Mouse (Mus musculus): ENCODE data around the gene 4933405L10Rik. TPM values are rescaled to one million over a fixed set of nuclear protein-coding genes. Genes with fewer than 3 reads are reported as not detected.
A peak's percentile ranks its signal among the peaks of the same experiment; 100 is the strongest.

The 4933405L10Rik gene
- polyA plus RNA-seq, 1 experiment from 2014 or later, result 0.43 TPM

- Histone ChIP-seq H3K9me3 (no peaks in the 10 kb centered on the region), H3K9ac (no peak overlapping the region), H3K4me2 (peak overlapping the region; percentile 85; the same call in 1 of the 2 replicates), H3K27me3 (replicated peaks) (no peaks in the 10 kb centered on the region), H3K27ac (no peak overlapping the region), H3K4me3 (no peak overlapping the region), H3K4me1 (peaks cover 34% of the 10 kb centered on the region), H3K36me3 (replicated peaks) (peaks cover 8% of the 10 kb centered on the region)
- ATAC-seq (replicated peaks), result no peak
- 91% methylated on average over 24 of the region's 24 CpGs for WGBS
Observed at GRCm38 (mm10) chr8:105702731-105703415, 4.6 kb upstream of the 4933405L10Rik start.

GRCm38 (mm10) chr8:105704146-105704812, 3.2 kb upstream of the 4933405L10Rik start:
- ATAC-seq (replicated peaks), result no peak
- H3K27me3 ChIP-seq (replicated peaks), result no peaks in the 10 kb centered on the region
- no peak overlapping the region for H3K4me3 ChIP-seq
- no peak overlapping the region for H3K9ac ChIP-seq
- no peak overlapping the region for H3K4me2 ChIP-seq
- 93% methylated on average over 34 of the region's 34 CpGs for WGBS
- peaks cover 37% of the 10 kb centered on the region for H3K4me1 ChIP-seq
- H3K27ac ChIP-seq, result no peak overlapping the region
- no peaks in the 10 kb centered on the region for H3K36me3 ChIP-seq (replicated peaks)
- no peaks in the 10 kb centered on the region for H3K9me3 ChIP-seq

- H3K4me3 ChIP-seq, result no peak overlapping the region
- no peaks in the 10 kb centered on the region for H3K9me3 ChIP-seq
- H3K9ac ChIP-seq, result no peak overlapping the region
- H3K36me3 ChIP-seq (replicated peaks), result no peaks in the 10 kb centered on the region
- H3K27me3 ChIP-seq (replicated peaks), result no peaks in the 10 kb centered on the region
- ATAC-seq (replicated peaks), result no peak
- H3K4me2 ChIP-seq, result no peak overlapping the region
- WGBS, result 90% methylated on average over 6 of the region's 6 CpGs
- H3K27ac ChIP-seq, result no peak overlapping the region
- H3K4me1 ChIP-seq, result peaks cover 30% of the 10 kb centered on the region
Observed at GRCm38 (mm10) chr8:105704955-105705354, 2.5 kb upstream of the 4933405L10Rik start.

DNA sequence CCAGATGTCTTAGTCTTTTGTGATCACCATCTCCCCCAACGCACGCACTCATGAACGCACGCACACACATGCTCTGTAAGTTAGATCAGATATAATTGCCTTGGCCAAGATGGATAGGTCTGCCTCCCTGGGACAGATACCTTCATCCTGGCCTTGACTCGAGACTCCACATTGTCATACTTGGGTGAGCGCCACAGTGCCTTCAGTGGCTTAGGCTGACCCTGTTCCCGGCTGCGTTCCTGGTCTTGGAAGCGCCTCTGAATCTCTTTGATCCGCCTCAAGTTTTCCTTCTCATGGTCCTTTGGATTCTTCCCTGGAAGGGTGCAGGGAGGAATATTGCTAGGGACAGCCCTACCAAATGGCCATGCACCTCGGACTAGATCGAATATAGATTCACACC, 1.0 kb upstream of the 4933405L10Rik start:
- Histone ChIP-seq H3K9ac (no peak overlapping the region), H3K4me3 (no peak overlapping the region)

DNA sequence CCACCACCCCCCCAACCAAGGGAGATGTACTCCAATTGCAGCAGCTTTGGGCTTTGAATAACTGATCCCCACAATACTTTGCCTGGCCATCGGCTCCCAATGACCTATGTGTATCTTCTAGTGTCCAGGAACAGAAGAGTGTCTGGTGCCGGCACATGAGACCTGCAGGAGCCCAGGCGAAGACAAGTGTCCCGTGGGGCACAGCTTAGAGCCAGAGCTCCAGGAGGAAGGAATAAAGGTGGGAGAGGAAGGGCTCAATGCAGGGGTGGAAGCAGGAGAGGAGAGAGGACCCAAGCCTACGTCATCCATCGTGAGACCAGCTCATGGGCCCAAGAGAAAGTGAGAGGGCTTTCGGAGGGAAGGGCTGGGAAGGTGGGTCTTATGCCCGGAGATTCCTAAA, 1.2 kb downstream of the 4933405L10Rik start:
- 95% methylated on average over 8 of the region's 8 CpGs for WGBS
- no peaks in the 10 kb centered on the region for H3K27me3 ChIP-seq (replicated peaks)
- no peak overlapping the region for H3K4me3 ChIP-seq
- H3K4me2 ChIP-seq, result no peak overlapping the region
- peak; percentile 12; the same call in 1 of the 2 replicates for ATAC-seq (replicated peaks)
- no peaks in the 10 kb centered on the region for H3K36me3 ChIP-seq (replicated peaks)
- H3K9ac ChIP-seq, result no peak overlapping the region
- no peak overlapping the region for H3K27ac ChIP-seq
- H3K4me1 ChIP-seq, result peaks cover 13% of the 10 kb centered on the region
- H3K9me3 ChIP-seq, result no peaks in the 10 kb centered on the region

More for the DNA sequence above, 1.0 kb upstream of the 4933405L10Rik start:
- Histone ChIP-seq H3K36me3 (replicated peaks) (no peaks in the 10 kb centered on the region), H3K4me1 (peaks cover 24% of the 10 kb centered on the region), H3K27me3 (replicated peaks) (no peaks in the 10 kb centered on the region), H3K4me2 (no peak overlapping the region), H3K27ac (no peak overlapping the region), H3K9me3 (no peaks in the 10 kb centered on the region)
- no peak for ATAC-seq (replicated peaks)
- 75% methylated on average over 12 of the region's 12 CpGs for WGBS

GRCm38 (mm10) chr8:105709317-105709716, 1.9 kb downstream of the 4933405L10Rik start:
- no peak for ATAC-seq (replicated peaks)
- H3K9me3 ChIP-seq, result no peaks in the 10 kb centered on the region
- H3K27ac ChIP-seq, result no peak overlapping the region
- peaks cover 13% of the 10 kb centered on the region for H3K4me1 ChIP-seq
- H3K27me3 ChIP-seq (replicated peaks), result no peaks in the 10 kb centered on the region
- no peak overlapping the region for H3K9ac ChIP-seq
- no peaks in the 10 kb centered on the region for H3K36me3 ChIP-seq (replicated peaks)
- no peak overlapping the region for H3K4me3 ChIP-seq
- 78% methylated on average over 14 of the region's 14 CpGs for WGBS
- no peak overlapping the region for H3K4me2 ChIP-seq

DNA sequence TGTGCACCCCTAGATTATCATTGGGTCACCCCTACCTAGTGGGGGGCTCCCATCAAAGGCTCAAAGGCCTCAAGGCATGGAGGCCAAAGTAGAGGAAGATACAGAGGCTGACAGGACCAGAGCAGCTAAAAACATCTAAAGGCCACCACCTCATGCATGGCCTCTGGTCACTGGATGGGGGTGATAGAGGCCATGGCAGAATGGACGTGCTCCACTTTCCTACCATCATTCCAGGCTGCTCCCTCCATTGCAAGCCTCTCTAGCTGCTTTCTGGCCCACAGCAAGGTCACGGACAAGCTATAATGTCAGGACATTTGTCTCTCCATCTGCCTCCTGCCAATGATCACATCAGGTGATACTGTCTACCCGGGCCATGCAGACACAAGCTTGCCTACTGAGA, 4.8 kb downstream of the 4933405L10Rik start:
- H3K4me1 ChIP-seq, result peaks cover 8% of the 10 kb centered on the region
- no peak overlapping the region for H3K4me2 ChIP-seq
- H3K9me3 ChIP-seq, result no peaks in the 10 kb centered on the region
- no peak overlapping the region for H3K9ac ChIP-seq
- peaks cover 6% of the 10 kb centered on the region; the same call in 1 of the 2 replicates for H3K36me3 ChIP-seq (replicated peaks)
- no peak overlapping the region for H3K27ac ChIP-seq
- H3K4me3 ChIP-seq, result no peak overlapping the region
- H3K27me3 ChIP-seq (replicated peaks), result no peaks in the 10 kb centered on the region
- ATAC-seq (replicated peaks), result no peak
- 86% methylated on average over 3 of the region's 3 CpGs for WGBS

GRCm38 (mm10) chr8:105714139-105714538, 6.7 kb downstream of the 4933405L10Rik start:
- no peaks in the 10 kb centered on the region for H3K9me3 ChIP-seq
- no peak overlapping the region for H3K9ac ChIP-seq
- peaks cover 7% of the 10 kb centered on the region; the same call in 1 of the 2 replicates for H3K36me3 ChIP-seq (replicated peaks)
- H3K4me1 ChIP-seq, result no peaks in the 10 kb centered on the region
- no peak for ATAC-seq (replicated peaks)
- 10% methylated on average over 3 of the region's 3 CpGs for WGBS
- no peak overlapping the region for H3K4me2 ChIP-seq
- H3K27ac ChIP-seq, result no peak overlapping the region
- H3K27me3 ChIP-seq (replicated peaks), result no peaks in the 10 kb centered on the region
- H3K4me3 ChIP-seq, result no peak overlapping the region

DNA sequence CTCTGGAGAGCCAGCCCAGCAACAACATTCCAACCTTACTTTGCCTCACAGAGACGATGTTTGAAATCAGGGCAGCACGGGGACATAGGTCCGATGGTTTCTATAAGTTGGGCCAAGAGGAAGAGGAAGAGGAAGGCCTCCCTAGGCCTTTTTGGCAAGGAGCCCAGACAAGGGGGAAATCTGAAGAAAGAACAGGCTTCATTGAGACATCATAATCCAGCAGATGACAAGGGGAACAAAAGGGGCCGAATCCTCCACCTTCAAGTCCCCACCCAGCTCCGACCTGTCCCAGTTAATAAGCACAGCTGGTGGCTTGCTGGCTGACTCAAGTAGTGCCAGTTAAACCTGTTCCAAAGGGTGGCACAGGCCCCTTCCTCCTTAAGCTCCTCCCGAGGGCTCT, 7.6 kb downstream of the 4933405L10Rik start:
- Histone ChIP-seq H3K27me3 (replicated peaks) (no peaks in the 10 kb centered on the region), H3K9ac (no peak overlapping the region), H3K4me2 (no peak overlapping the region), H3K36me3 (replicated peaks) (peaks cover 7% of the 10 kb centered on the region; the same call in 1 of the 2 replicates), H3K27ac (no peak overlapping the region), H3K9me3 (no peaks in the 10 kb centered on the region), H3K4me3 (no peak overlapping the region), H3K4me1 (no peaks in the 10 kb centered on the region)
- ATAC-seq (replicated peaks), result no peak
- 77% methylated on average over 6 of the region's 6 CpGs for WGBS

DNA sequence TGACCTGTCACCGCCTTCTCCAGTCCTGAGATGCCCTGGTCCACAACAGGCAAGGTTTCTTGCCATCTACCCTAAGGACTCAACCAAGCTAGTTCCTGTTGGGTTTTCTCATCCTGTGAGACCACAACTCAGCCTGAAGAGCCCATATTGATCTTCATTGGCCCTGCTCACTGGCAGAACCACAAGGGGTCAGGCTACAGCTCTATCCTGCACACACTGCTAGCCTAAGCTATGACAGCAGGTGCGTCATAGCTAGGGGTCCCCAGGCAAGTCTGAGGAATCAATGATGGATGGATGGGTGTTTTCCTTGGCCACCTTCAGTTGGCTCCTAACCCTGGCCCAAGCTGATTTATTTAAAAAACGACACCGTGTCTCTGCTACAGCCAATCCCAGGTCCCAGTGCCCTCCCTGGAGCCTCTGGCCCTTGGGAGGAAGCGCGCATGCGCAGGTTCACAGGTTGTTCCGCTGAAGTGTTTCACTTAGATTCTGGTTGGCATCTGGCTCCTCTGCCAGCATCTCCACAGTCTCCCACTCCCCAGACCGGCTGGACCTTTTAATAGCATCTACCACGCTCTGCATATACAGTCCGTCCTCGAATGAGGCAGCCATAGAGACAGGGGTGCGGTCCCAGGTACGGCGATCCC, 9.0 kb downstream of the 4933405L10Rik start:
- H3K27me3 ChIP-seq (replicated peaks), result no peaks in the 10 kb centered on the region
- H3K4me2 ChIP-seq, result no peak overlapping the region
- H3K36me3 ChIP-seq (replicated peaks), result peaks cover 7% of the 10 kb centered on the region; the same call in 1 of the 2 replicates
- H3K9me3 ChIP-seq, result no peaks in the 10 kb centered on the region
- ATAC-seq (replicated peaks), result no peak
- H3K9ac ChIP-seq, result no peak overlapping the region
- no peaks in the 10 kb centered on the region for H3K4me1 ChIP-seq
- WGBS, result 96% methylated on average over 15 of the region's 15 CpGs
- H3K27ac ChIP-seq, result no peak overlapping the region
- H3K4me3 ChIP-seq, result no peak overlapping the region

- H3K36me3 ChIP-seq (replicated peaks), result peaks cover 20% of the 10 kb centered on the region; the same call in 1 of the 2 replicates
- H3K27me3 ChIP-seq (replicated peaks), result no peaks in the 10 kb centered on the region
- ATAC-seq (replicated peaks), result no peak
- WGBS, result 83% methylated on average over 4 of the region's 4 CpGs
- no peak overlapping the region for H3K27ac ChIP-seq
- H3K4me2 ChIP-seq, result no peak overlapping the region
- H3K4me3 ChIP-seq, result no peak overlapping the region
- no peak overlapping the region for H3K9ac ChIP-seq
- no peaks in the 10 kb centered on the region for H3K4me1 ChIP-seq
- H3K9me3 ChIP-seq, result no peaks in the 10 kb centered on the region
Observed at GRCm38 (mm10) chr8:105719637-105720036, 12.2 kb downstream of the 4933405L10Rik start.

DNA sequence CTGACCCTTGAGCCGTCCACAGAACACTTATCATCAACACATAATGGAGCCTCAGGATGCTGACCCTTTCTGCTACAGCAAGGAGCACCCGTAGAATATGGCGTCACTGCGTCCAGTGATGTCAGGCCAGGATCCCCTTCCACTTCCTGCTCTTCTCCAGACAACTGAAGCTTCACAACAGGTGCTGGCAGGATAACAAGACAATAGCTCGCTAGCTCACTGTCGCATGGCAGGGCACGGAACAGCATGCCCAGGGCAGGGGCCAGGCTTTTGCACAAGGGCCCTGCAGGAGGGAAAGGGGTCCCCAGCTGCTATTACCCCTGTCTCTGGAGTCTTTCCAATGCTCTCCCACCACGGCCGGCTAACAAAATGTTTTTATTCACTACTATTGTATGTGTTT, 15.4 kb downstream of the 4933405L10Rik start:
- no peak overlapping the region for H3K9ac ChIP-seq
- no peak for ATAC-seq (replicated peaks)
- no peak overlapping the region for H3K27ac ChIP-seq
- no peak overlapping the region for H3K4me3 ChIP-seq
- no peaks in the 10 kb centered on the region for H3K9me3 ChIP-seq
- H3K4me2 ChIP-seq, result no peak overlapping the region
- 92% methylated on average over 9 of the region's 9 CpGs for WGBS
- peaks cover 33% of the 10 kb centered on the region for H3K36me3 ChIP-seq (replicated peaks)
- no peaks in the 10 kb centered on the region for H3K27me3 ChIP-seq (replicated peaks)
- no peaks in the 10 kb centered on the region for H3K4me1 ChIP-seq
